Mouse (Mus musculus): ENCODE measurements around the gene Hist1h2bg. TPM values are rescaled to one million over a fixed set of nuclear protein-coding genes. Genes with fewer than 3 reads are reported as not detected.
A peak's percentile ranks its signal among the peaks of the same experiment; 100 is the strongest.

The Hist1h2bg gene
- total RNA-seq (2022): 10 to 100 TPM; 57.3 to 67.6 (median 60.8) TPM

DNA sequence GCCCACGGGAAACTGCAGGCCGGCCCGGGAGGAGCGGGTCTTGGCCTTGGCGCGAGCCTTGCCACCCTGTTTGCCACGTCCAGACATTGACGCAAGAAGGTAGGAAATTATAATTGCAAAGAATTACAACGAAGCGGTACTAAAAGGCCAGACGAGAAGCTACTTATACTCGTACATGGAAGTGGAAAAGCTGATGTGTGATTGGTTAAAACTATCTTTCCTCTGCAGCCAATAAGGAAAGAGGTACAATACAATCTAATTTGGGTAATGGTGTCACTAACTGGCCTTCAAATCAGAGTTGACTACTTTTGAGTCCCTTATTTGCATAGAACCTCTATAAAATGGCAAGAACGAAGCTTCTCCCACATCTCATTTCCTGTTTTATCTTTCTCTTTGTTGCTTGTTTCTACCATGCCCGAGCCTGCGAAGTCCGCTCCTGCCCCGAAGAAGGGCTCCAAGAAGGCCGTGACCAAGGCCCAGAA, at the start of gene Hist1h2bg, which contains the start of gene Hist1h2ae:
TSS of gene Hist1h2bg (plus strand) at position 375 of the 482 bp plus-strand sequence.
TSS of gene Hist1h2ae (minus strand) at position 199 of the 482 bp plus-strand sequence.
- DNase-seq (ENCODE audit: low spot score in 2 of 2): peak; percentile 71 to 79

GRCm38 (mm10) chr13:23521703-23522102, 49.5 kb upstream of the Hist1h2bg start:
- DNase-seq (ENCODE audit: low spot score in 2 of 2): peak in 1 of 2 experiments; percentile 83

DNA sequence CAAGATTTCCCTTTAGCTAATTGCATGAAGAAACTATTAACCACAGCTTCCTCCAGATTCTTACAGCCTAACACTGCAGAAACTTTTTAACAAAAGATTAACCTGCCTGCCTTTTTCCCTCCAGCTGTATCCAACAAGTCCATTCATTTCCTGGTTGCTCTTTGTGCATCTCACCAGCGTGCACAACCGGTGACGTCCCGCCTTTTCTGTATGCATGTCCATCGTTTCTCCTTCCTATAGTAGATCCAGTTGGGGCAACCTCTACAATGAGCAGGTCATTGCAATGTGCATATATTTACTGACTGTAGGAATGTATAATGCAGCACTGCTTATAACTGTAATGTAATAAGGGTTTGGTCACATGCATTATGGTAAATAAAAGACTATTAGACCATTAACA, 47.2 kb upstream of the Hist1h2bg start:
- no peak for DNase-seq (ENCODE audit: low spot score in 2 of 2)

DNA sequence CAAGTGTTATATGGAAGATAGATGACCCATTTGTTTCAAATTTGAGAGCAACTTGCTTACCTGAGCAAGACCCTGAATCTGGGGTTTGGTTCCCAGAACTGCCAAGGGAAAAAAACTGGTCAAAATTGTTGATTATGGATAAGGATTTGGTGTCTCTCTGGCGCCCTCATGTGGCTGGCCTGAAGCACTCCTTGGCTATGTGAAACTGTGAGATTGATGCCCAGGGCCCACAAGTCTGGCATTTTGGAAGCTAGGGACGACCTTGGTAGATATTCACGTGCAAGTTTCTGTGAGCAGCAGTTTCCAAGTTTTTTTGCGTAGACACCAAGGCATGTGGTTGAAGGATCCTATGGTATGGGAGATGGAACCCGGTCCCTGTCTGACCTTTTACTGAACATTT, 46.5 kb upstream of the Hist1h2bg start:
- peak in 1 of 2 experiments; percentile 64 for DNase-seq (ENCODE audit: low spot score in 2 of 2)

DNA sequence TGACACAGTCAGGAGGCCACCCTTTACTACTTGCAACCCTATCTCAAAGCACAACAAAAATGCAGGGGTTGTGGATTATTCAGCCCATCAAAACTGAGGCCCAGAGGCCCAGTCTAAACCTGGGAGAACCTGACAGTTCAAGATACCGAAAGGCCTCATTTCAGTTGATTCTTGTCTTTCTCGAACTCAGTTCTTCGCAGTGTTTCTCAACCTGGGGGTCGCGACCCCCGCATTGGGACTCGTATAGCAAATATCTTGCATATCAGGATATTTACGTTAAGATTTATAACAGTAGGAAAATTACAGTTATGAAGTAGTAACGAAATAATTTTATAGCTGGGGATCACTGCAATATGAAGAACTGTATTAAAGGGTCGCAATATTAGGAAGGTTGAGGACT, 45.3 kb upstream of the Hist1h2bg start:
- no peak for DNase-seq (ENCODE audit: low spot score in 2 of 2)

- DNase-seq (ENCODE audit: low spot score in 2 of 2): peak; percentile 89 to 96
Observed at GRCm38 (mm10) chr13:23526312-23526711, 44.9 kb upstream of the Hist1h2bg start.

DNA sequence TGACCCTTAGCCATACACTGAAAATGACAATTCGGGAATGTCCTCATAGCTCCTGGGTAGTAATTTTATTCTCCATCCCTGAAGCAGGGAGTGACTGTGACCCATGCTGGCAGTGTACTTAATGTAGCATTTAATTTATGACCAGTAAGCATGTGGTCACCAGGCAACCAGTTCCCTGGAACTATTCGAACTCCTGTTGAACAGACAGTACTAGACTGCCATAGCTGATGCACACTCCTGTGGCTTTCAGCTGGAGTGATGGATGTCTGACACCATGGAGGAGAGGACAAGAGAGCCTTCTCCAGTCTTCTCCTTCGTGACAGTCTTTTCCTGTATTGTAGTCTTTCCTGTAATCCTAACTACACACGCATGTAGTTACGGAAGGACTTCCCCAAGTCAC, 42.2 kb upstream of the Hist1h2bg start:
- no peak for DNase-seq (ENCODE audit: low spot score in 2 of 2)

DNA sequence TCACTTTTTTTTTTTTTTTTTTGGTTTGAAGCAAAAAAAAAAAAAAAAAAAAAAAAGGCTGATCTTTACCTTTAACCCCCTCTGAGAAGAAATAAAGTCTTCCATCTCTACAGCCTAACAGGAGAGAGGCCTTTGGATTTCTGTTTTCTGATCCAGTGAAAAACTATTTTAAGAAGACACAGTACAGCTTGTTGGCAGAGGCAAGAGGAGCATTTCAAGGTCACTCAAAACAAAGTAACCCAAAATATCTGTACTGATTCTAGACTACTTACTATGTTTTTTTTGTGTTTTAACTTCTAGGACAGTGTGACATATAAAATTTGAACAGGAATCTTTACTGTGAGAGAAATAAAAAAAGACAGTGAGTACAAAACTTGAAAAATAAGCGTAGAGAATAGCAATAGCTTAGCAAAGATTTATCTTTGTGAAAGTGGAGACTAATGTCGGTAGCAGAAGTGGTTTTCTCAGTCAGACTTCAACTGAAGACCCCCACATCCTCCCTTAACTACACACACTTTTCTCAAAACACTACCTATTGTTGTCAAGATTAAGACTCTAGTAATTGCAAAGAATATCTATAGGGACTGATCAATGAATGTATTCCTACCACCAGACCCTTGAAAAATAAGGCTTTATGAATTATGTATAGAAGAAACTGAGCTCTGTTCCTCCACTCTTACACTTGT, 41.6 kb upstream of the Hist1h2bg start:
- no peak for DNase-seq (ENCODE audit: low spot score in 2 of 2)

DNA sequence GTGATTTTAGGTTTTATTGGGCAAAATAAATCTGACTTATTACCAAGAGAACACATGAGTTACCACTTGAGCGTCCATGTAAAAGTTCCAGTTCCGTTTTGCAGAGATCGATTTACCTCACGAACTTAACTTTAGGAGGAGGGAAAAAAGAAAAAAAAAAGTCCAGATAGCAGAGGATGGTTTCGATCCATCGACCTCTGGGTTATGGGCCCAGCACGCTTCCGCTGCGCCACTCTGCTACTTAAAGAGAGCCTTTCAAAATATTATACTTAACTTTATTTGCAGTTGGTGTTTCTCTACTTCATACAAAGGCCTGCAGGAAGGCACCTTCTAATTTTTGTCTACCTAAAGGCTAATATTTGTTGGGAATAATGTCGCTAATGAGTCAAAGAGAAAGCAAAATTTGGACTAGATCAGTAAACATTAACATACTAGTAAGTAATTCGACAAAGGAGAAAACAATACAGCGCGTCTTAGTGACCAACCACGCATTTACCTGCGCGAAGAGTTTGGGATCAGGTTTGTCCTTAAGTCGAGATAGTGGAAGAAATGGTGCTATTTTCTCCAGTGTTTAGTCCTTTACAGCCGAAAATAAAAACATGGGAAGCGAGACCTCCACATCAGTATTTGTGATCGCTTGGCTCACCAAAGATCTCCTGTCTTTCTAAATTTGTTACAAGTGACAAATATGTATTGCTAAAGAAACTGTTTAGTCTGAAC, 40.9 kb upstream of the Hist1h2bg start:
- DNase-seq (ENCODE audit: low spot score in 2 of 2): peak; percentile 65 to 78

DNA sequence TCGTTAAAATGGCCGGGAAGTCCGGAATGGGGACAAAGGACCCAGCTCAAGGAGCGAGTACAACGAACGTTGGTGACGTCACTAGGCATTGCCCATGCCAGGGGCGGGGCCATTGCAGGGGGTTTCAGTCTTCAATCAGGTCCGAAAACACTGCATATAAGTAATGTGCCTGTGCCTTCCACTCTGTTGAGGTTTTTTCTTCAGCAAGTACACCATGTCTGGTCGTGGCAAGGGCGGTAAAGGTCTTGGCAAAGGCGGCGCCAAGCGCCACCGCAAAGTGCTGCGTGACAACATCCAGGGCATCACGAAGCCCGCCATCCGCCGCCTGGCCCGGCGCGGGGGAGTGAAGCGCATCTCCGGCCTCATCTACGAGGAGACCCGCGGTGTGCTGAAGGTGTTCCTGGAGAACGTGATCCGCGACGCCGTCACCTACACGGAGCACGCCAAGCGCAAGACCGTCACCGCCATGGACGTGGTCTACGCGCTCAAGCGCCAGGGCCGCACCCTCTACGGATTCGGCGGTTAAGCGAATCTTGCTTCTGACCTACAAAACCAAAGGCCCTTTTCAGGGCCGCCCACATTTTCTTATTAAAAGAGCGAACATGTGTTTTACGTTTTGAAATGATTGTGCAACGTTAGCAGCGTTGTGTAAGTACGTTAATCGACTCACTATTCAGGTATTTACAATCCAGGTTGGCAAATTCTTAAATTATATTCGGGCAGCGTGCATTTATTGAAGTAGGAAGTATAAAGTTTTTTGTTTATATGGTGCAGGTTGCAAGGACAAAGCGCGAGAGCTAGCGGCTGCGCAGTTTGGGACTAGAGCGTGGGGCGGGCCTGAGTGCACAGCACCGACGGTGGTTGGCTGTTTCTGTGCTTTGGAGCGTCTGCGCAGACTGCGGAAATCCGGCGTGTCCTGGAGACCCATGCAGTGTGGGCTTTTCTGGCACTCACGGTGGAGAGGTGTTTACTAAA, 40.0 kb upstream of the Hist1h2bg start, which contains the start of gene Hist1h4h:
TSS of gene Hist1h4h (plus strand) at position 150 of the 975 bp plus-strand sequence.
- DNase-seq (ENCODE audit: low spot score in 2 of 2): peak; percentile 97

- DNase-seq (ENCODE audit: low spot score in 2 of 2): no peak
Observed at GRCm38 (mm10) chr13:23532262-23533075, 38.7 kb upstream of the Hist1h2bg start.

DNA sequence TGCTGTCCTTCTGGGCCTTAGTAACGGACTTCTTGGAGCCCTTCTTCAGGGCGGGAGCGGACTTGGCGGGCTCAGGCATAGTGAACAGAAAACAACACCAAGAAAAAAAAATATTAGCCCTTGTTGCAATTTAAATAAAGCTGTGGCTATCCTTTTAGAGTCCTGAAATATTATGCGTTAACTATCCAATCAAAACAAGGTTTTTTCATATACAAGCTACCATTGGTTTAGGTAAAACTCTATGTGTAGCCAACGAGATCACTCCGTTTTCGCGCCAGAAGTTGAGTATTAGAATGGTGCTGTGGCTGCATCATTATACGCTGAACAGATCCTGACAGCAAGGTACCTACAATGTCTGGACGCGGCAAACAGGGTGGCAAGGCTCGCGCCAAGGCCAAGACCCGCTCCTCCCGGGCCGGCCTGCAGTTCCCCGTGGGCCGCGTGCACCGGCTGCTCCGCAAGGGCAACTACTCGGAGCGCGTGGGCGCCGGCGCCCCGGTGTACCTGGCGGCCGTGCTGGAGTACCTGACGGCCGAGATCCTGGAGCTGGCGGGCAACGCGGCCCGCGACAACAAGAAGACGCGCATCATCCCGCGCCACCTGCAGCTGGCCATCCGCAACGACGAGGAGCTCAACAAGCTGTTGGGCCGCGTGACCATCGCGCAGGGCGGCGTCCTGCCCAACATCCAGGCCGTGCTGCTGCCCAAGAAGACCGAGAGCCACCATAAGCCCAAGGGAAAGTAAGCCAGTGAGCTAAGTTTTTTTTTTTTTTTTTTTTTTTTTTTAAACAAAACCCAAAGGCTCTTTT, 37.4 kb upstream of the Hist1h2bg start, which contains the start of gene Hist1h2af:
TSS of gene Hist1h2af (plus strand) at position 347 of the 808 bp plus-strand sequence.
- peak; percentile 72 to 78 for DNase-seq (ENCODE audit: low spot score in 2 of 2)

- DNase-seq (ENCODE audit: low spot score in 2 of 2): no peak
Observed at GRCm38 (mm10) chr13:23534368-23535131, 36.6 kb upstream of the Hist1h2bg start.

- DNase-seq (ENCODE audit: low spot score in 2 of 2): peak; percentile 91 to 92
Observed at GRCm38 (mm10) chr13:23535137-23536075, 35.8 kb upstream of the Hist1h2bg start, which contains the start of gene Hist1h3g. TSS of gene Hist1h3g (plus strand) at chr13:23535422.

DNA sequence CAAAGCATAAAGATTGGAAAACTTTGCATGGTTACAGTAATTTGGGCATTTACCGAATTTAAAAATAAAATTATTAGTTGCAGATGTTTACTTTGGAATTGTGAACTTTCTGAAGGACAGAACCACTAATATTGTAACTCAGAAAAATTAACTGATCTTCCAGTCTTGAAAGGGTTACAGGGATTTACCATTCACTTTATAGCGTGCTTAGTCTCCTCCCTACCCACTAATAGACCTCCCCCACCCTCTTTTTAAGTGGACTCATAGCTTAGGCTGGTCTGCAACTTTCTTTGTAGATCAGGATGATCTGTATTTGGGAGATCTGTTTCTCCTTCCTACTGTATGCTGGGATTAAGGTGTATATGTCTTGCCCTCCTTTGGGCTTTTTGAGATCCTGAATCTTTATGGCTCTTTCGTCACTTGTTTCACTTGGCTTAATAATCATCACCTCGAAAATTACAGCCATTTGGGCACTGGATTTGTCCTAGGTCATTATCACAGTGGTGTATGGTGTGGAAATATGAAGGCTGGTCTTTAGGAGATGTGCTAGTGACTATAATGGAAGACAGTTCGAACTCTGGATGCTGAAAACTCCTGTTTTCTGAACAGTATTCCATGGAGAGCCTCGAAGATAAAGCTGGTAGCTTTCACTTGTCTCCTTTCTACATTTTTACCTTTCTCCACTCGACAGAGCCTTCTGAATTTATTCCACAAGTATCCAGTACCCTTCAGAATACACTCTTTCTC, 34.9 kb upstream of the Hist1h2bg start:
- no peak for DNase-seq (ENCODE audit: low spot score in 2 of 2)

DNA sequence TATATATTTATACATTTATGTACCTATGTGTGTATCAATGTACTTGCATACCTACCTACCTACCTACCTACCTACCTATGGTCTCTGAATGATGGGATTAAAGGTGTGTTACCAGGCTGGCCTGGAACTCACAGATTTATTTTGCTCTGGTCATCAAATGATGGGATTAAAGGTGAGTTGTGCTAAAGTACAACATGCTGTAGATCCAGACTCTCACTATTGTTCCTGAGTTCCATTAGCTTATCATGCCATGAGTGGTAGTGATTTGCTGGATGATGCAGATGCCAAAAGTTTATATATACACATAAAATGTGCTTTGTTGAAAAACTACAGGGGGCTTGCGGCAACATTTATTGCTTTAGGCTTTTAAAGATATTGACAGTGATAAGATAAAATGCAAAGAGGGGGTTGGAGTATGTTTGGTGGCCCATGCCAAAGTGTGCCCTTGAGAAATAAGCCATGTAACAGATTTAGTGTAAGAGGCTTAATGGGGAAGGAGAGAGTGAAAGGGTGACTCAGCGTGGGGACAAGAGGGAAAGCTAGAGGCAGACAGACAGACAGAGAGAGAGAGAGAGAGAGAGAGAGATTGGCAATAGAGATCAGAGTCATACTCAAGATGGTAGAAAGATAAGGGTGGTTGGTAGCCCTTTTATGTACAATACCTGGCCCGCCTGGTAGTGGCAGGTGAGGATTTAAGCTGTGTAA, 34.0 kb upstream of the Hist1h2bg start:
- no peak for DNase-seq (ENCODE audit: low spot score in 2 of 2)

Data from layer of hippocampus, adult 8-10 months (tissue).